In genomic region chr1:172632451-172633326, GRCm38 (mm10) we compare ENCODE assay signal across 8 mouse cellular contexts. TPM values are rescaled to one million over a fixed set of nuclear protein-coding genes. Genes with fewer than 3 reads are reported as not detected.
DNase-seq lines count a peak whose midpoint lies in the region; ATAC-seq lines count a peak whose summit lies in the region.

Gene Dusp23 (minus strand): TSS chr1:172632962.

- ATAC-seq in inflammation-experienced regulatory T-cells, adult 6 months: peak; percentile 99
- ATAC-seq in megakaryocyte-erythroid progenitor cell, adult 5-6 weeks (replicated peaks; ENCODE audit: low FRiP score, low TSS enrichment, poor library complexity, severe bottlenecking): peak; percentile 97

- intact Hi-C loops in gastrocnemius, postnatal 14 days (cut with DNase I; ENCODE audit: low total_unique reads): loop anchor here (10.0 kb wide), 1 partner anchor 218 kb away; no protein-coding TSS in a partner anchor
- intact Hi-C loops in left cerebral cortex, postnatal 10 days (cut with DNase I): loop anchor here (1.0 to 5.0 kb wide), 3 partner anchors 104 to 765 kb away; no protein-coding TSS in a partner anchor

- peak; percentile 96 to 99 for DNase-seq in adrenal gland, adult (ENCODE audit: inconsistent age in 2 of 2, low spot score in 1 of 2)
- DNase-seq in embryo, embryonic 10.5 days (ENCODE audit: low spot score): peak; percentile 98
- DNase-seq in gastrocnemius, postnatal 14 days: peak; percentile 99
- DNase-seq in left cerebral cortex, postnatal 10 days (ENCODE audit: extremely low spot score in 1 of 2, low spot score in 2 of 2): peak; percentile 91 to 98
- DNase-seq in right cerebral cortex, postnatal 25 days: peak; percentile 91
- DNase-seq in urinary bladder, postnatal 4 days (ENCODE audit: low spot score in 2 of 2): peak; percentile 95 to 96

RNA-seq across cellular contexts. Expression of gene Dusp23, which starts in this region (rescaled TPM):
- 10 to 100 TPM; 17.4 to 18.4 TPM for total RNA-seq in gastrocnemius, postnatal 14 days (2021)
- 1 to 10 TPM; 5.1 to 9.2 (median 5.5) TPM for polyA plus RNA-seq in inflammation-experienced regulatory T-cells, adult 6 months (2017; shearing (Covaris generic))
- 1 to 10 TPM; 7.7 to 8.2 TPM for total RNA-seq in left cerebral cortex, postnatal 10 days (2021)
- 2.7 and 8.0 TPM in 2 replicates for total RNA-seq in megakaryocyte-erythroid progenitor cell, adult 5-6 weeks (2014; fragmentation: Nextera tagmentation)
- total RNA-seq in megakaryocyte-erythroid progenitor cell, adult 5-6 weeks (2017): 0.76 and 1.6 TPM in 2 replicates

Comparison
In these comparisons a context has a peak if more than half of its experiments do, and no peak if none do; other contexts are left out.
1. Peak in every context shown above with its lines: DNase-seq and ATAC-seq.